Mouse (Mus musculus): ENCODE measurements at regions not wholly inside any gene's neighbourhood (a gene's known extent, or its start where the extent isn't known, plus 50 kb on each side); places are given as distances from the start of the nearest gene placed in this dataset.

- DNase-seq (ENCODE audit: extremely low read depth, insufficient read length, low spot score): no peak
These were observed 99.8 kb upstream of the Supt20 start for GRCm38 (mm10) chr3:54592655-54593428.

DNA sequence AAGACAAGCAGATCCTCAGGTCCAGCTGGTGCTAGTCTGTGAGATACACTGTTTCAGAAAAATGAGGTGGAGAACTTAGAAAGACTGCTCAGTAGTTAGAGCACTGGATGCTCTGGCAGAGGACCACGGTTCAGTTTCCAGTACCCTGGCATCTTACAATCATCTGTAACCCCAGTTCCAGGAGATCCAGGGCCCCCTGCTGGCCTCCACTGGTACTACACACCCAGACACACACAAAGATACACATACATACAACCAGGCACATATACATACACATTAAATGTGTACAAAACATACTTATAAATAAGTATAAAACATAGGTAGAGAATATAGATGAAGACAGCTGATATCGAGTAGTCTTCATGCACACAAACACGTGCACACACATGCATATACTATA, 97.4 kb upstream of the Supt20 start:
- no peak for DNase-seq (ENCODE audit: extremely low read depth, insufficient read length, low spot score)

DNA sequence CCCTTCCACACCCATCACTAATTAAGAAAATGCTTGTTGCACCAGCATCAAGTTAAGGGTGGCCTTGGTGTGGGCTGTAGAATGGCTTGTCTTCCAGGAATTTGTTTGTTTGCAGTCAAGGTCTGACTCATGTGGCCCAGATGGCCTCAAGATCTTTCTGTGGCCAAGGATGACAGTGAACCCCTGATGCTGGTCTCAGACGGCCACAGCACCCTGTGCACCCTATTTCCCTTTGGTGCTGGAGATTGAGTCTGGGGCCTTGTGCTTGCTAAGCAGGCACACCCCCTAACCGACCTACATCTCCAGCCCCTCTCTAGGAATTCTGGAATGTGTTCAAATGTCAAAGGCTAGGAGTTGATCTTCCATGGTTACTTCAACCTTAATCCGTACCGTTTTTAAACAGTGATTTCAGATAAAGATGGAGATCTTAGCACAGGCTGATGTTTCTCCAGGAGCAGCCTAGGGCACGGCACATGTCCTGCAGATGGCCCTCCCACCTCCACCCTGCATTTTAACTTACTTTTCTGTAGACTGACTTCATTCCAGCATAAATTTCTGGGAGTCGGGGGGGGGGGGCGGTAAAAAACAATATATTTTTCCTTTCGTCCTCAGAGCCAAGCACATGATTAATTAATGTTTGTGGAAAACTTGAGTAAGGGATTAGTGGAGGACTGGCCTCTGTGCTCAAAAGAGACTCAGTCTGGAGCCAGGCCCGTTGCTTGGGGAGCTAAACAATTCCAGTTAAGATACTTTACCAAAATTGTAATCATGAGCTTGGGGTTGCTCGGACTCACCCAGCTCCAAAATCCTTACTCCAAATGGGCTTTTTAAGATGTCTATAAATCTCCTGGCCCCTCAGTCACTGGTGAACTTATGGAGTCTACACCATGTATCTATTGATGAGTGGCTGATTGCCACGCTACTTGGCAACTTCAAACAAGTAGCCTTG, 95.0 kb upstream of the Supt20 start:
- no peak for DNase-seq (ENCODE audit: extremely low read depth, insufficient read length, low spot score)

- no peak for DNase-seq (ENCODE audit: extremely low read depth, insufficient read length, low spot score)
These were observed 94.3 kb upstream of the Supt20 start for GRCm38 (mm10) chr3:54598296-54598695.

- no peak for DNase-seq (ENCODE audit: extremely low read depth, insufficient read length, low spot score)
These were observed 87.8 kb upstream of the Supt20 start for GRCm38 (mm10) chr3:54604705-54605379.

GRCm38 (mm10) chr3:54611431-54611990, 81.1 kb upstream of the Supt20 start:
- DNase-seq (ENCODE audit: extremely low read depth, insufficient read length, low spot score): no peak

DNA sequence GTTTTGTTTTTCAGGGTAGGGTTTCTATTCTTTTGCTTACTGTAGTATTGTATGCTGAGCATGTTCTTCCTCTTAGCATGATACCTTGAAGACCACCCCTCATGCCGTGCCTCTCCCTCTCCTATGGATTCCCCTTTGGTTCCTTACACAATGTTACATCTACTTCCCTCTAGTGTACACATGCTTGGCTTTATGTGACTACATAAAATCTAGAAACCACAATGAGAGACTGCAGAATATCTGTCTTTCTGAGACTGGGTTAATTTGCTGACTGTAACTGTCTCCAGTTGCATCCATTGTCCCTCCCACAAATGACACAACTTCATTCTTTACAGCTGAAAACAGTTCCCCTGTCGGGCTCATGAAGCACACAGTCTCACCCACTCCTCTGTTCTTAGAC, 78.8 kb upstream of the Supt20 start:
- DNase-seq (ENCODE audit: extremely low read depth, insufficient read length, low spot score): no peak

GRCm38 (mm10) chr3:54617298-54617697, 75.3 kb upstream of the Supt20 start:
- no peak for DNase-seq (ENCODE audit: extremely low read depth, insufficient read length, low spot score)

DNA sequence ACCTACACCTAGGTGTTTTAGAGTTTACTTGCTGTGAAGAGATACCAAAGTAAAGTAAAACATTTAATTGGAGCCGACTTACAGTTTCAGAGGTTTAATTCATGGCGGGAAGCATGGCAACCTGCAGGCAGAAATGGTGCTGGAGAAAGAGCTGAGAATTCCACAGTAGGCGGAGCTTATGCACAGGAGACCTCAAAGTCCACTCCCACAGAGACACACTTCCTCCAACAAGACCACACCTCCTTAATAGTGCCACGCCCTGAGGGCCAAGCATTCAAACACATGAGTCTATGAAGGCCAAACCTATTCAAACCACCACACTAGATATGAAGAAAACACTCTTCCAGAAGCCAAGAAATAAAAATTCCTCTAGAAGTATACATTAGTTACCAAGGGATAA, 74.3 kb upstream of the Supt20 start:
- no peak for DNase-seq (ENCODE audit: extremely low read depth, insufficient read length, low spot score)

- no peak for DNase-seq (ENCODE audit: extremely low read depth, insufficient read length, low spot score)
These were observed 62.4 kb upstream of the Supt20 start for GRCm38 (mm10) chr3:54630254-54630653.

DNA sequence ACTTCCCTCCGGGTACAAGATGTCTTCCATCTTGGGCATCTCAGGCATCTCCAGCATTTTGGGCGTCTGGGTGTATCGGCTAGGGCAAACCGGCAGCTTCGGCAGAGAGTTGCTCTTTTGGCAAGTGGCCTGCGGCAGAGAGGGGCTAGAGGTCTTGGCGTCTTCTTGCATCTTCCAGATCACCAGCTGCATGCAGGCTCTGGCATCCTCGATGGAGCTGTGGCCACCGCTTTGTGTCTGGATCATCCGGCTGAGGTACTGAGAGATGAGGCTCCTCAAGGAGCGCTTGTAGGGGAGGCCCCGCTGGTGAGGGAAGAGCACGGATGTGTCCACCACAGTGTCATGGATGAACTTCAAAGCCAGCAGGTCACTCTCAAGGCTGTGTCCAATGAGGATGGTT, 59.9 kb upstream of the Supt20 start:
- no peak for DNase-seq (ENCODE audit: extremely low read depth, insufficient read length, low spot score)

DNA sequence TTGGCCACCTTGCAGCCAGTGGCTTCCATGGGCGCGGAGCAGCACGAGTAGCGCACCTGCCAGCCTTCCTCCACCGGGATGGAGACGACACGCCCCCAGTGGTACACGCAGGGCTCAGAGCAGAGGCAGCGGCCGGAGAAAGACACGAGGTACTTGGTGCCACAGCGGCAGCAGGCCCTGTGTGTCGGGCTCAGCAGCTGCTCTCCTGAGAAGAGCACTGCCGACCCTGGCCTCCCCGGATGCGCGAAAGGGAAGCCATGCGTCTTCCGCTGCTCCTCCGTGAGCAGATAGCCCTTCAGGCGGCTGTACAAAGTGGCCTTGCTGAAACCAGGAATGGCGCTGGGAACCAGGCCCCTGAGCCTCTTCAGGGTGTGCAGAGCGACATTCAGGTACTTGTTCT, 59.2 kb upstream of the Supt20 start:
- DNase-seq (ENCODE audit: extremely low read depth, insufficient read length, low spot score): peak; percentile 8

GRCm38 (mm10) chr3:54634456-54634855, 58.2 kb upstream of the Supt20 start:
- no peak for DNase-seq (ENCODE audit: extremely low read depth, insufficient read length, low spot score)

Measured in 3134 (cell line).